Mouse (Mus musculus) cerebellum, postnatal 4 days (tissue): ENCODE measurements around the gene Evc.

ENCODE experiments used
- DNase-seq, 2 experiments: peaks; one replicate each; pipeline ENCODE4 v3.0.0; 2022; ENCODE audit warnings: low spot score in 2 of 2, mixed read lengths in 1 of 2

The Evc gene

GRCm38 (mm10) chr5:37336485-37337105 is at the start of gene Evc:
TSS of gene Evc (minus strand) at chr5:37336894.
- DNase-seq = peak in 1 of 2 experiments; percentile 61

DNA sequence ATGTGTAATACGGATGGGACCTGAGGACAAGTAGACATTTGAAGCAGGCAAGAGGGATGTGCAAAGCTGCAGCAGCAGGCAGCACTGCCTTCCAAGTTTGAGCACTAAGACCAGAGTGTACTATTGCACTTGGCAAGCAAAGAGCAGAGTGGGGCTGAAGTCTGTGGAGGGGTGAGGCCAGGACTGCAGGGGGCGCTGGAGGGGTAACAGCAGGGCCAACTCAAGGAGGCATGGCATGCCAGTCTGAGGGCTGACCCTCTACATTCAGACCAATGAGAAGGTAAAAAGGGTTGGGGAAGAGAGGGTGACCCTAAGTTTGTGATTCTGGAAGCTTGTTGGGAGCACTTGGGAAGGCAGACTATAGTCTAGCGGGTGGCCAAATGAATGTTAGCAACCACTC is 46.9 kb upstream of the Evc start:
- no peak for DNase-seq

DNA sequence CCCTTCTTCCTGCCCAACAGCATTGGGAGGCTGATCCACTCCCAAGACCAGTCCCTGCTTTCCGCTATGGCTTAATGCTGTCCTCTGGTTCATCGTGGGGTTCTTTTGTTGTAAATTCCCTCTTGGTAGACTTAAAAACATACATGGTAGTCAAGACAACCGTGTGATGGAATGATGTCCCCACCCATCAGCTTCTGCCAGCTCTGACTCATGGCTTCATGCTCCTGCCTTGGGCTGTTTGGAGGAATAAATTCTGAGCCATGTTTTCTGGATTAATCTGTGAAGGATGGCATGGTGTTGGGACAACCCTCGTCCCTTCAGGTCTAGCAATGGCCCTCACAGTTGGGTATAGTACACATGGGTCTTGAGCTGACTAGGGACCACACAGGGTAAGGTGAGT is 43.9 kb upstream of the Evc start:
- DNase-seq = no peak

DNA sequence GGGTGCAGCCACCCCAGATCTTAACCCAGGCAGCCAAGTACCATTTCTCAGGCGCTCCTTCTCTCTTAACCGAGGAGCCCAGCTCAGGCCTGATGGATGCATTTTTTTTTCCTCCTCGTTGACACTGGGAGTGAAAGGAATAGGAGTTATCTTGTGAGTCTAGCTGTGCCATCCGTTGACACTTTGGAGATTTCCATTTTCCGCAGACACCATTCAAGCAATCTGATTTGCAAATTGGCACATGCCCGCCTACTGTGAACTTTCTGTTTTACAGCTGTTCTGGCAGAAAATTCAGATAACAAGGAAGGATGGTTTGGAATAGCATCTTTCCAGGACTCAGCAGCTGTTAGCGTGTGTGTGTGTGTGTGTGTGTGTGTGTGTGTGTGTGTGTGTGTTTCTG is 40.7 kb upstream of the Evc start:
- no peak for DNase-seq

DNA sequence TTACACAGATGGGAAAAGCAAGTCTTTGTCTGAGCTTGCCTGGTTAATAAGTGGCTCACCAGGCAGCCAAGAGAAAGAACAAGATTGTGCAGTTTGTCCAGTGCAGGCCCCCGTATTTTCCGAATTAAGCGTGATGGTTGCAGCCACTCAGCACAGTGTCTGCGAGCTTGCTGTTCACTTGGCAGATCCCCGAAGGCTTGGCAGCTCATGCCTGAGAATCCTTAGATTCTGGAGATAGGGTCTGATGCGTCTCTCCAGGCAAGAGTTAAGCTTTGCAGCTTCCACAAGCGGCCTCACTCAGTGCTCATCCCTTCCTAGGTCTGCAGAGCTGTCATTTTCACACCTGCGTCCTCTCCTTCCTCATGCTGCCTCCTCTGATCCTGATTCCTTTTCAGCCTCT is 32.1 kb upstream of the Evc start:
- no peak for DNase-seq

- DNase-seq = no peak
Observed at GRCm38 (mm10) chr5:37365751-37366150, 29.1 kb upstream of the Evc start.

GRCm38 (mm10) chr5:37363284-37363683 is 26.6 kb upstream of the Evc start:
- no peak for DNase-seq

DNA sequence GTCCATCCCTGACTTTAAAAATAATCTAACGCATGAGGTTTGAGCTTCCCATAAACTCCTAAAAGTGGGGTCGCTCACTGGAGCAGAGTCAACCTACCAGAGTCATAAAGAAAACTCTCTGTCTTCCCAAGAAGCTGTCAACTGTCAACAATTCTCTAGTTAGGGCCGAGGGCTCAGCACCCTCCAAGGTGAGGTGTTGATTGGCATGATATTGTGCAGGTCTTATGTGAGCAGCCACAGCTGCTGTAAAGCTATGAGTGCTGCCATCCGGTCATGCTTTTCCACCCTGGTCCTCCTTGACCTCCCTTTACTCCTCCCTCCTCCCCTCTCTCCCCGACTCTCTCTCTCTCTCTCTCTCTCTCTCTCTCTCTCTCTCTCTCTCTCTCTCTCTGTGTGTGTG is 25.9 kb upstream of the Evc start:
- DNase-seq = no peak

GRCm38 (mm10) chr5:37356027-37356426 is 19.3 kb upstream of the Evc start:
- DNase-seq = no peak

- peak in 1 of 2 experiments; percentile 51 for DNase-seq
Observed at GRCm38 (mm10) chr5:37354385-37354784, 17.7 kb upstream of the Evc start.

DNA sequence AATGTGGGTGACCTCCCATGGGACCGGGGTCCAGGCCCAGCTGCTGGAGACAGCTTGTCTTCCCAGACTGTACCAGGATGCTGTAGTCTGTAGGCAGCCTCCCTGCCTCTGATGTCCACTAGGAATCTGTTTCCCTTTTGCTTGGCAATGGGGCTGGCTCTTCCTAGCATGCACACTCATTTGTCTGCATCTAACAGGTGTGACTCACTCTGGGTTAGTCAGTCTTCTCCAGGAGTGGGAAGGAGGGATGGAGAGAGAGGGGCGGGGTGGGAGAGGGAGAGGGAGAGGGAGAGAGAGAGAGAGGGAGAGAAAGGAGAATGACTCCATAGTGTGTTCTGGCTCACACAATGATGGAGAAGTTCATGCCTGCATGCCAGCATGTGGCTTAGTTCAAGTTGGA is 15.1 kb upstream of the Evc start:
- DNase-seq = no peak

DNA sequence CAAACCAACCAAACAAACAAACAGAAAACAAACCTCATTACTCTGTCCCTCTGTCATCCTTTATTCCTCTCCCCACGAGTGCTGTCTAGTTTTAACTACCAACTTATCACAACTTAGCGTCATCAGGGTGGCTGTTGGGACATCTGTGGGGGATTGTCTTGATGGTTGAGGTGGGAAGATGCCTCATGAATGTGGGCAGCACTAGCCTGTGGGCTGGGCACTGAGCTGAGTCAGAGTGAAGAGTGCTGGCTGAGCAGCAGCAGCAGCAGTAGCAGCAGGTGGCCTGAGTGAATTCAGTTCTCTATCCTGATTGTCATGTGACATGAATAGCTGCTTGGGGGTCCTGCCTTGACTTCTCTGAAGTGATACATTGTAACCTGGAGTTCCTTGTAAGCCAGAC is 7.3 kb upstream of the Evc start:
- no peak for DNase-seq

DNA sequence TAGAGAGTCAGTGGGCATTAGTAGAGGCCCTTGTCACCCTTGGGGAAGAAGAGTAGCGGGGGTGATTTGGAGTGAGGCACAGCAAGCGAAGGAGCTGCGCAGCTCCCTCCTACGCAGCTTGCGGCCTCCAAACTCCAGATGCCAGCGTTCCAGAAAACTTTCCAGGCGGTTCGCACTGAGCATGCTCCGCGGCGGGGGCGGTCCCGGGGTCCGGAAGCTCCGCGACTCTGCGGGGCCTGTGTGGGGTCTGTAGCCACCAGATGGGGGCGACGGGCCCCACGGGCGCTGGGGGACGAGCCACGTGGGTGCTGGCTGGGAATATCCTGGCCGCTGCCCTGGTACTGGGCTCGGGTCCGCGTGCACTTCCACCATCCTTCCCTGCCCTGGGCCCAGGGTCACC is 1.6 kb upstream of the Evc start, which contains the start of gene Evc2:
Gene Evc2, plus strand, starts transcription at position 212 of the 400 bp plus-strand sequence.
- DNase-seq = peak; percentile 38 to 59

DNA sequence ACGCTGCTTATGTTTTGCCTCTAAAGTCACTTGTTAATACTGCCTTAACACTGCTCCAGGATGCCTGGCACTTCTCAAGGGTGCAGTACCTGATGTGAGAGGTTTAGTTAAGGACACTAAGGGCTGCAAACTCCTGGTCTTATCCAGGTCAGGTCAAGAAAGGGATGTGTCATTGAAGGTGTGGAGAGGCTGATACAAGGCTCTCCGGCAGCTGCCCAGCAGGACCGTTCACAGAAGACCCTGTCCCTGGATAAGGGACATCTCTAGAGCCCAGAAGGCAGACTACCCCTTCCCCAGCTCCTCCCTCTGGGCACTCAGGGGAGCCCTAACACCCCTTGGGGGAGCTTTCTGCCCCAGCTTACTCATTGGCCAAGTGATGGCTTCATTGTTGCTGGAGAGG is 1.0 kb upstream of the Evc start:
- DNase-seq = no peak

GRCm38 (mm10) chr5:37335061-37335460 is 1.6 kb downstream of the Evc start:
- DNase-seq = no peak

DNA sequence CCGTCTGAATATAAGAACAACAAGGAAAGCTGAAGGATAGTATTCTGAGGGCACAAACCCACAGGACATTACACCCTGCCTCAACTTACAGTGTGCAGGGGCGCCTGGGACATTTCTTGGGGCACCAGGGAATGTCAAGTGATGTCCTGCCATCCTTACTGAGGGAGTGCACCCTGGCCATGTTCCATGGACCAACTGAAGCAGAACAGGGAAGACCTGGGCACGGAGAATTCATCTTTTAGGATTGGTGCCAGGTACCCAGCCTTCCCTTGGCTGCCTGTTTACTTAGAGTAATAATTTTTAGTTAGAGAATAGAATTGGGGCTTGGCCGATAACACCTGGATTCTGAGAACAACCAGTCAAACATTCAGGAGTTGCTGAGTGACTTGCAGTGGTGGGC is 4.6 kb downstream of the Evc start:
- DNase-seq = no peak

GRCm38 (mm10) chr5:37331133-37331505 is 5.6 kb downstream of the Evc start:
- no peak for DNase-seq

DNA sequence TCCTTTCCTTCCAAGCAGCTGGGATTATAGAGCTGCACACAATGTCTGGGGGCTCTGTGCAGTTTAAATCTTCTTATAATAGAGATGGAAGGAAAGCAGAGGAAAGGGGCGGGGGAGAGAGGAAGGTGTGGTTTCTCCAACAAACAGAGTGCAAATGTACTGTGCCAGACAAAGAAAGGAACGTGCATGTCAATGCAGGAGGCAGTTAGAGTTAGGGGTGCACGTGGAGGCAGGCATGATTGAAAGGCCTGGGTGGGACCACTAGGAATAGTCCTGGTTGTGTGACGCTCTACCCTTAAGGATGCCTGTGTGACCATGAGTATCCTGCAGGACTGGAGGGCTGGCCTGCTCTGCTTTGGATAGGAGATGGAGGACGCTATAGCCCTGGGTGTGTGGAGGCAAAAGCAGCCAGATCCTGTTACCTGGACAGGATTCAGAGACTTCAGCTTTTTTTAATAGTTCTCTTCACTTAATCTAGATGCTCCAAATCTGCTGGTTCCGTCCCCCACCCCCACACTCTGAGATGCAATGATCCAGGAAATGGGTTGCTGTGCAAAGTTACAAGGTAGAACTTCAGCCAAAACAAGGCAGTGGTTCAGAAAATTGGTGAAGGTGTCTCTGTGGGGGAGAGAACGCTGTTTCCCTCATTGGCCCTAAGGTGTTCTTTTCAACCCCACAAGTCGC is 6.1 kb downstream of the Evc start:
- no peak for DNase-seq

GRCm38 (mm10) chr5:37326675-37327074 is 10.0 kb downstream of the Evc start:
- no peak for DNase-seq

- DNase-seq = no peak
Observed at GRCm38 (mm10) chr5:37320761-37321160, 15.9 kb downstream of the Evc start.

GRCm38 (mm10) chr5:37320174-37320573 is 16.5 kb downstream of the Evc start:
- DNase-seq = no peak

GRCm38 (mm10) chr5:37318715-37319114 is 18.0 kb downstream of the Evc start:
- no peak for DNase-seq

DNA sequence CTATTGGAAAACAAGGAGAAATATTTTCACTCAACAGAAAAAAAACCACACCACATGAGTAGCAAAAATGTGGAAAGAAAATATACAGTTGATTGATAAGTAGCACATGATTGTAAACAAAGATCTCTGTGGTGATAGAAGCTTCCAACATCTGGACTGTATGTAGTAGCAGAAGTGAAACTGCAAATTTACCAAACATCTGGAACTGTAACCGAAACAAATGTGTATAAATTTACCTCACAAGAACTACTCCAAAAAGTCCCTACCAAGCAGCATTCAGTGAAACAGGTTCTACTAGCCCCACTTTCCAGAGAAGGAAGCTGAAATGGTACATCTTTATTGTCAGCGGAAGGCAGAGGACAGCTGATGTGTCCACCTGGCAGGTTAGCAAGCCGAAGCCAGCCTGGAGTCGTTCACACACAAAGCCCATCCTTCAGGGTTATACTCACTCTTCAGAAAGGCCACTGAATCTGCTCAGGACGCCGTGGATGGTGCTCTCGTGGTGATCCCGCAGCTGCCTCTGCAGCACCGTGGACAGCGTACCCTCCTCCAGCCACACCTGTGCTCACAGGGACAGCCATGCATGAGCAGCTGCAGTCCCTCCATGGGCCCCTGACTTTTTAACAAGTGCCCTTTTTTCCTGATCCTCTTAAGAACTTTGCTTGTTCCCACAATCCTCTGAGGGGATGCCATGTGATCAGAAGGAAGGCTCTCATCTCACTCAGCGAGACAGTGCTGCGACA is 23.5 kb downstream of the Evc start:
- DNase-seq = no peak
